Mouse (Mus musculus) left cerebral cortex, adult 2 months (tissue): Measurements from ENCODE around the gene Birc5. TPM values are rescaled to one million over a fixed set of nuclear protein-coding genes. Genes with fewer than 3 reads are reported as not detected.

ENCODE experiments used
- DNase-seq, 2 experiments: peaks; one replicate each; pipeline ENCODE4 v3.0.0; 2021 to 2022; ENCODE audit warnings: low spot score in 2 of 2, mixed read lengths in 1 of 2; ENCODE audit errors: extremely low spot score in 1 of 2
- H3K27ac ChIP-seq: fragments of 200-600 bp; 2 replicates; pipeline ENCODE4 v1.8.1; 2022
- H3K4me3 ChIP-seq: fragments of 200-600 bp; 2 replicates; pipeline ENCODE4 v1.8.1; 2022
- CTCF ChIP-seq: fragments of 200-600 bp; IDR thresholded peaks from 2 replicates; pipeline ENCODE4 v1.8.1; 2022; ENCODE audit warnings: antibody characterized with exemption, mild to moderate bottlenecking, moderate library complexity
- intact Hi-C: fragments of 180-260 bp; cut with DNase I; formaldehyde crosslinking; loops from one replicate; pipeline ENCODE4 v1.15.1; 2025
- total RNA-seq, 2 experiments: library from RNA; stranded (reverse); gene quantifications; 2 replicates each; pipeline ENCODE4 v1.2.3; 2021

Birc5 gene
- total RNA-seq, 2 experiments from 2014 or later = 0.95 to 1.3 TPM

- H3K27ac ChIP-seq = no peak overlapping the region
- intact Hi-C loops = loop anchor here (10.0 kb wide), 1 partner anchor 346 kb away; no protein-coding TSS in a partner anchor
- no peak for DNase-seq
- H3K4me3 ChIP-seq = no peak overlapping the region
- TF ChIP-seq CTCF = no peak
Measured at GRCm38 (mm10) chr11:117878892-117879291, 29.8 kb downstream of the Birc5 start.

GRCm38 (mm10) chr11:117879676-117880075 lies 30.6 kb downstream of the Birc5 start:
- intact Hi-C loops = loop anchor here (10.0 kb wide), 1 partner anchor 345 kb away; no protein-coding TSS in a partner anchor
- no peak overlapping the region for H3K4me3 ChIP-seq
- TF ChIP-seq CTCF = no peak
- no peak for DNase-seq
- H3K27ac ChIP-seq = no peak overlapping the region

GRCm38 (mm10) chr11:117880336-117880976 lies 31.4 kb downstream of the Birc5 start:
- Histone ChIP-seq H3K4me3 (no peak overlapping the region), H3K27ac (no peak overlapping the region)
- TF ChIP-seq CTCF = no peak
- intact Hi-C loops = no loop called here
- no peak for DNase-seq

- intact Hi-C loops = no loop called here
- DNase-seq = no peak
- no peak overlapping the region for H3K27ac ChIP-seq
- no peak overlapping the region for H3K4me3 ChIP-seq
- no peak for TF ChIP-seq CTCF
Measured at GRCm38 (mm10) chr11:117880977-117881358, 31.9 kb downstream of the Birc5 start.

DNA sequence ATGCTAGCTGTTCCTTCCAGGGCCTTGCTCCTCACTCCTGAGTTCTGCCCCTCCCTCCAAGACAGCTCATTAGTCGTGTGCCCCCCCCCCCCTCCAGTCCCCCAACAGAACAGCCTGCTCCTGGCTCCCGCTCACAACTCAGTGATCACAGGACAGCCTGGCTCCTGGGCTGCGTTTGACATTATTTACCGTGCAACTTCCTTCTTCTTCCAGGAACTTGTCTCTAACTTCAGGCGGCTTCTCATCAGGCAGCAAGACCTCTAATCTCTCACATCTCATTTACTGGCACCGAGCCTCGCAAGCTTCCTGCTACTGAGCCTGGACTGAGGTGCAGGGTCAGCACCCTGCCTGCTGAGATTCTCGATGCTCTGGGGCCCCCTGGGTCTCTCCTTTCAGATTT lies 32.7 kb downstream of the Birc5 start:
- no peak for DNase-seq
- TF ChIP-seq CTCF = no peak
- Histone ChIP-seq H3K4me3 (no peak overlapping the region), H3K27ac (no peak overlapping the region)
- intact Hi-C loops = no loop called here

DNA sequence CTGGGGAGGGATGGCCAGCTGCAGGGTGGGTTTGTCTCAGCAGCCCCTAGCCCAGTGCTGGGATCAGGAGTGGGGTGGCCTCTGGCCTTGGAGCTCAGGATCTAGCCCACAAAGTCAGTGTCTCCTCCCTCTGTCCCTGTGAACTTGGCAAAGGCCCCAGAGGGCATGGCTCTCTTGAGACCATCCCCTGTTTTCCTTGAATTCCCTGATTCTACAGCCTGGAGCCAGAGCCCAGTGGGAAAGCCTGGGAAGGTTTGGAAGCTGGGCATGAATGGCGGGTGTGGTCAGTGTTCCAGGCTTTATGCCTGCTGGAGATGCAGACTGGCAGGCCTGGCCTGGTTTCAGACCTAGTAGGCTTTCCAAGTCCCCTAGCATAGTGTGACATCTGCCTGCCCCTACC lies 33.2 kb downstream of the Birc5 start:
- TF ChIP-seq CTCF = no peak
- intact Hi-C loops = no loop called here
- Histone ChIP-seq H3K4me3 (no peak overlapping the region), H3K27ac (no peak overlapping the region)
- no peak for DNase-seq

DNA sequence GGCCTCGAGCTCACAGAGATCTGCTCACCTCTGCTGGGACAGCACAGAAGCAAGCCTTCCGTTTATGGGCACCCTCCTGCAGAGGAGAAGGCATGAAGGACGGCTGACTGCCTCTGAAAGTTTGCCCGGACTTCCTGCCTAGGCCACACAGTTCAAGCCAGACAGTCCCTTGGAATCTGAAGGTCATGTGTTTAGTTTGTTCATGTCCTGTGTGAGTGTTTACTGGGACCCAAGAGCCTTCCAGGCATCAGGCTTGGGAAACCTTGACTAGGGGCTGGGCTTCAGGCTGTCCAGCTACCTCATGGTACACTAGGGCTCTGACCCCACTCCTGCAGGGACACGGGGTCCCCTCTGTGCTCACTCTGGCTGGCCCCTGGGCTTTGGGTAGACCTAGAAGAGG lies 36.9 kb downstream of the Birc5 start:
- intact Hi-C loops = no loop called here
- Histone ChIP-seq H3K4me3 (no peak overlapping the region), H3K27ac (no peak overlapping the region)
- no peak for DNase-seq
- no peak for TF ChIP-seq CTCF

DNA sequence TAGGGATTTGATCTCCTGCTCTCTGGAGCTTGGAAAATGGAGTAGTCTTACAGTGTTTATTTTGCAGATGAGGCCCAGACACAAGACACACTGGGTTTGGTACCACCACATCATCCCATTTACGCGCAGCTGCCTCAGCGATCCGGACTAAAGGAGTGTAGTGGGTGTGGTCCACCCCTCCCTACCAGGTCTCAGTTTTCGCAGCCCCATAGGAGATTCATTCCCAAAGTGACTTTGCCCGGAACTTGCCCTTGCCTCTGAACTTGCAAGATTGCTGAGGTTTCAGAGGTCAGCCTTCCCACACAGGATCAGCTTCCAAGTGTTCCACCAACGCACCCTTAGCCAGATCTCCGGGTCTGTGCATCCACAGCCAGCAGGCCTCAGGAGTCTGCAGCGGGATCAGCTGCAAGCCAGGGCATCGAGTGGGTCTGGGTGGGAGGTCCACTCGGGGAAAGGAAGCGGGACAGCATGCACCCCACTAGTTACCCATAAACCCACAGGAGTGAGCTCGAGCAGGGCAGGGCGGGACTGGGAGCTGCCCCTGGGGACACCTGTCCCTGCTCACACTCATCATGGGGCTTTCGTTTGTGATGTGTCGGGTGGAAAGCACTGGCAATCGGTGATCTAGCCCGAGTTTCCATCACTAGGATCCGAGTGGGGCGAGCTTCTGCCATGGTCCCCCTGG lies 39.3 kb downstream of the Birc5 start:
- no peak for DNase-seq
- no peak overlapping the region for H3K27ac ChIP-seq
- intact Hi-C loops = no loop called here
- no peak for TF ChIP-seq CTCF
- H3K4me3 ChIP-seq = no peak overlapping the region; the same call in 1 of the 2 replicates

GRCm38 (mm10) chr11:117888853-117889822 lies 40.1 kb downstream of the Birc5 start:
- TF ChIP-seq CTCF = no peak
- Histone ChIP-seq H3K4me3 (peak overlapping the region; percentile 29), H3K27ac (no peak overlapping the region)
- DNase-seq = peak; percentile 22 to 54
- intact Hi-C loops = no loop called here

DNA sequence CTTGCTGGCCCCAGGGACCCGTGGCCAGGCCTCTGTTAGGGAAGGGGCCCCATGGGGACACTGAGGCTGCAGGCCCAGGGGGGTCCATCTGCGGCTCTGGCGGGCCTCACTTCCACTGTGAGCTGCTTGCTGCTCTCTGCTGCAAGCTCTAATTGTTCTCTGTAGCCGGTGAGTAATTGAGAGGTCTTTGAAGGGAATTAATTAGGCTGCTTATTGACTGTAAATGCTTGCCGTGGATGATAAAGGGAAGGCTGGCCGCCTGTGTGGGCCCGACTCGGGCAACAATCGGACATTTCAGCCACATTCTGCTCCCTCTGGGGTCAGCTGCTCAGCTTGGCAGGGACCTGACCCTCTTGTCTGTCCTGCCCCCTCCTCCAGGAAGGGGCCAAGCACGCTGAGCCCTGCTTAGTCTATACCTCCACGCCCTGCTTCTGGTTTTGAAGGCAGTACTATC lies 40.9 kb downstream of the Birc5 start:
- Histone ChIP-seq H3K4me3 (no peak overlapping the region), H3K27ac (no peak overlapping the region)
- DNase-seq = no peak
- TF ChIP-seq CTCF = no peak
- intact Hi-C loops = no loop called here

DNA sequence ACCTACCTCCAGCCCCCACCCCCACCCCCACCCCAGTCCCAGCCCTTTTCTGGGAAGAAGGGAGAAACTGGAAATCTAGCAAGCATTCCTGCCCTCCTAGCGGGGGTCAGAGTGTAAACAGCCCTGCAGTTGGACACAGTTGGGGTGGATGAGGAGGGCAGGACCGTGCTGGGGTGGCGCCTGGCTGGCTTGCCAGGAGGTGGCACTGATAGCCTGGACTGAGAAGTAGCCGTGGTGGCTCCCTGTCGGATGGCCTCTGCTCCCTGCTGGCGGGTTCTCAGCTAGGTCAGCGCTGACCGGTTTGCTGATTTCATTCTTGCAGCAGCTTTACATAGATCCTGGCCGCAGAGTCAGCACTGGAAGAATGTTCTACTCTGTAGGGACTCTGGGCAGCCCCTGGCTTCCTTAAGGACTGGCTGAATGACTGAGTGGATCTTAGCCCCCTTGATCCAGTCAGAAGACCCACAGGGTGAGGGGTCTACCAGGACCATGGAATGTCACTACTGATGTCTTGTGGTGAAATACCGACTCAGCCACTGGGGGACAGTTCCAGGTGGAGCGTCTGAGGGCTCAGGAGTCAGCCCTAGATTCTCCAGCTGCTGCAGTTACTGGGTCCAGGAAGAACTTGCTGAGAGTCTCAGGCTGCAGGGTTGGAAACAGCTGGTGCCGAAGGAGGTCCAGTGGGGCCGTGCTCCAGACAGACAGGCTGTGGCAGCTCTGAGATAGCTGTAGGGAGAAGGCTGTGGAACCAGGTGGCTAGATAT lies 41.6 kb downstream of the Birc5 start:
- no peak; the same call in 1 of the 2 replicates for TF ChIP-seq CTCF
- intact Hi-C loops = no loop called here
- no peak for DNase-seq
- no peak overlapping the region for H3K27ac ChIP-seq
- no peak overlapping the region for H3K4me3 ChIP-seq
